Mouse (Mus musculus): ENCODE measurements around the gene Zfp771.

Gene Zfp771

GRCm38 (mm10) chr7:127282190-127282589 is 38.1 kb downstream of the Zfp771 start:
- DNase-seq (ENCODE audit: low spot score in 2 of 2) = no peak

GRCm38 (mm10) chr7:127285154-127285553 is 41.1 kb downstream of the Zfp771 start:
- no peak for DNase-seq (ENCODE audit: low spot score in 2 of 2)

GRCm38 (mm10) chr7:127287940-127288339 is 43.9 kb downstream of the Zfp771 start:
- no peak for DNase-seq (ENCODE audit: low spot score in 2 of 2)

- no peak for DNase-seq (ENCODE audit: low spot score in 2 of 2)
Observed at GRCm38 (mm10) chr7:127289306-127289705, 45.2 kb downstream of the Zfp771 start.

- no peak for DNase-seq (ENCODE audit: low spot score in 2 of 2)
Observed at GRCm38 (mm10) chr7:127290142-127290541, 46.1 kb downstream of the Zfp771 start.

GRCm38 (mm10) chr7:127296098-127296497 is 52.0 kb downstream of the Zfp771 start, which contains the start of gene Itgal:
Gene Itgal (plus strand): TSS chr7:127296260.
- no peak for DNase-seq (ENCODE audit: low spot score in 2 of 2)

GRCm38 (mm10) chr7:127296786-127297555 is 52.9 kb downstream of the Zfp771 start:
- DNase-seq (ENCODE audit: low spot score in 2 of 2) = no peak

- no peak for DNase-seq (ENCODE audit: low spot score in 2 of 2)
Observed at GRCm38 (mm10) chr7:127297586-127298193, 53.6 kb downstream of the Zfp771 start.
